Mouse (Mus musculus) right cerebral cortex, postnatal 10 days (tissue): ENCODE measurements around the gene Galnt14.

ENCODE experiments used
- DNase-seq, 2 experiments: peaks; one replicate each; pipeline ENCODE4 v3.0.0; 2021; ENCODE audit warnings: low spot score in 2 of 2

The Galnt14 gene

GRCm38 (mm10) chr17:73668996-73669395 is 41.3 kb downstream of the Galnt14 start:
- DNase-seq: no peak

GRCm38 (mm10) chr17:73663237-73663636 is 47.0 kb downstream of the Galnt14 start:
- DNase-seq: no peak

GRCm38 (mm10) chr17:73658731-73659445 is 51.4 kb downstream of the Galnt14 start:
- DNase-seq: no peak

- no peak for DNase-seq
These were observed 53.9 kb downstream of the Galnt14 start for GRCm38 (mm10) chr17:73656373-73656772.

- no peak for DNase-seq
These were observed 56.0 kb downstream of the Galnt14 start for GRCm38 (mm10) chr17:73654261-73654660.

GRCm38 (mm10) chr17:73649371-73649770 is 60.9 kb downstream of the Galnt14 start:
- DNase-seq: no peak

- DNase-seq: no peak
These were observed 68.6 kb downstream of the Galnt14 start for GRCm38 (mm10) chr17:73641676-73642075.

GRCm38 (mm10) chr17:73640117-73640480 is 70.2 kb downstream of the Galnt14 start:
- DNase-seq: no peak

GRCm38 (mm10) chr17:73639401-73640116 is 70.7 kb downstream of the Galnt14 start:
- DNase-seq: no peak

- no peak for DNase-seq
These were observed 73.3 kb downstream of the Galnt14 start for GRCm38 (mm10) chr17:73636988-73637387.

GRCm38 (mm10) chr17:73634896-73635295 is 75.4 kb downstream of the Galnt14 start:
- no peak for DNase-seq

GRCm38 (mm10) chr17:73633991-73634710 is 76.1 kb downstream of the Galnt14 start:
- DNase-seq: no peak

- no peak for DNase-seq
These were observed 81.9 kb downstream of the Galnt14 start for GRCm38 (mm10) chr17:73628263-73628914.

GRCm38 (mm10) chr17:73626912-73627311 is 83.3 kb downstream of the Galnt14 start:
- no peak for DNase-seq

- DNase-seq: no peak
These were observed 90.2 kb downstream of the Galnt14 start for GRCm38 (mm10) chr17:73620049-73620448.

- peak; percentile 32 to 43 for DNase-seq
These were observed 107.4 kb downstream of the Galnt14 start for GRCm38 (mm10) chr17:73602552-73603478.

GRCm38 (mm10) chr17:73599923-73600322 is 110.3 kb downstream of the Galnt14 start:
- no peak for DNase-seq

GRCm38 (mm10) chr17:73592081-73592480 is 118.2 kb downstream of the Galnt14 start:
- no peak for DNase-seq

- no peak for DNase-seq
These were observed 122.7 kb downstream of the Galnt14 start for GRCm38 (mm10) chr17:73587573-73587972.

GRCm38 (mm10) chr17:73574186-73574585 is 136.1 kb downstream of the Galnt14 start:
- no peak for DNase-seq

- no peak for DNase-seq
These were observed 137.4 kb downstream of the Galnt14 start for GRCm38 (mm10) chr17:73572881-73573280.
